Mouse (Mus musculus) CH12.LX (cell line): ENCODE measurements around the gene Col28a1. TPM values are rescaled to one million over a fixed set of nuclear protein-coding genes. Genes with fewer than 3 reads are reported as not detected.

ENCODE experiments used
- DNase-seq: peaks from one replicate; pipeline ENCODE4 v3.0.0-alpha.2; 2013; ENCODE audit errors: extremely low read depth
- H3K27ac ChIP-seq: 2 replicates; pipeline ENCODE4 v1.5.1; 2012; ENCODE audit warnings: low read depth, mild to moderate bottlenecking, control low read depth, moderate library complexity; ENCODE audit not compliant: insufficient read depth
- H3K27me3 ChIP-seq: replicated peaks from 2 replicates; pipeline ENCODE3; 2012; ENCODE audit warnings: inconsistent platforms
- H3K36me3 ChIP-seq, 2 experiments: replicated peaks in 1 of 2; 2 replicates each; pipeline versions ENCODE3 to v1.6.1; 2012; ENCODE audit warnings: inconsistent platforms in 1 of 2, low read length in 1 of 2, mild to moderate bottlenecking in 1 of 2, mixed read lengths in 1 of 2, moderate library complexity in 1 of 2; ENCODE audit not compliant: control insufficient read depth in 1 of 2, insufficient read depth in 1 of 2
- H3K4me1 ChIP-seq, 2 experiments: 2 replicates each; pipeline ENCODE4 v1.6.1; 2012; ENCODE audit warnings: inconsistent platforms in 1 of 2, moderate library complexity in 1 of 2; ENCODE audit not compliant: insufficient read depth in 2 of 2, control insufficient read depth in 1 of 2
- H3K4me2 ChIP-seq: 2 replicates; pipeline ENCODE4 v1.6.1; 2012; ENCODE audit warnings: low read depth, mild to moderate bottlenecking, control low read depth; ENCODE audit not compliant: poor library complexity, insufficient read depth, severe bottlenecking
- H3K4me3 ChIP-seq, 3 experiments: fragments of 150-350 bp in 1 of 3; sonication (generic) in 1 of 3; replicated peaks in 1 of 3; 2 replicates each; pipeline versions ENCODE3 to v1.5.1; 2011 to 2012; ENCODE audit warnings: low read depth in 2 of 3, low read length in 2 of 3, mild to moderate bottlenecking in 2 of 3, moderate library complexity in 2 of 3, control low read depth in 1 of 3, improper control_type of control experiment in 1 of 3, inconsistent platforms in 1 of 3, mixed read lengths in 1 of 3; ENCODE audit not compliant: poor library complexity in 1 of 3
- H3K79me2 ChIP-seq: replicated peaks from 2 replicates; pipeline ENCODE4 v1.6.1; 2012; ENCODE audit warnings: mild to moderate bottlenecking, moderate library complexity; ENCODE audit not compliant: control insufficient read depth, poor library complexity, insufficient read depth, severe bottlenecking; ENCODE audit errors: extremely low read depth
- H3K9ac ChIP-seq: 2 replicates; pipeline ENCODE4 v1.6.1; 2012; ENCODE audit warnings: low read depth, mild to moderate bottlenecking, control low read depth, moderate library complexity; ENCODE audit not compliant: insufficient read depth
- H3K9me3 ChIP-seq: replicated peaks from 2 replicates; pipeline ENCODE3; 2012; ENCODE audit warnings: low read length, inconsistent platforms, mixed read lengths
- CHD2 ChIP-seq: IDR thresholded peaks from 2 replicates; pipeline ENCODE4 v1.6.1; 2011; ENCODE audit warnings: low read length, improper control_type of control experiment
- ELF1 ChIP-seq: IDR thresholded peaks from 2 replicates; pipeline ENCODE4 v1.6.1; 2014; ENCODE audit warnings: low read depth, mild to moderate bottlenecking, inconsistent platforms, low read length, improper control_type of control experiment
- JUND ChIP-seq: conservative IDR thresholded peaks from 2 replicates; pipeline ENCODE4 v1.6.1; 2011; ENCODE audit warnings: low read depth, low read length, improper control_type of control experiment
- KAT2A ChIP-seq: IDR thresholded peaks from 2 replicates; pipeline ENCODE4 v1.6.1; 2012; ENCODE audit warnings: low read length, improper control_type of control experiment, inconsistent platforms; ENCODE audit not compliant: insufficient replicate concordance
- MAX ChIP-seq: IDR thresholded peaks from 2 replicates; pipeline ENCODE4 v1.6.1; 2011; ENCODE audit warnings: low read length, improper control_type of control experiment
- MXI1 ChIP-seq: IDR thresholded peaks from 2 replicates; pipeline ENCODE4 v1.6.1; 2011; ENCODE audit warnings: mild to moderate bottlenecking, low read depth, low read length, improper control_type of control experiment
- PAX5 ChIP-seq: IDR thresholded peaks from 2 replicates; pipeline ENCODE4 v1.6.1; 2012; ENCODE audit warnings: low read length, inconsistent platforms, mixed read lengths
- POLR2AphosphoS2 ChIP-seq: IDR thresholded peaks from 2 replicates; pipeline ENCODE4 v1.6.1; 2011; ENCODE audit warnings: low read depth, low read length, improper control_type of control experiment
- USF2 ChIP-seq: conservative IDR thresholded peaks from 2 replicates; pipeline ENCODE4 v1.6.1; 2011; ENCODE audit warnings: low read depth, low read length, improper control_type of control experiment
- ZNF384 ChIP-seq: IDR thresholded peaks from 2 replicates; pipeline ENCODE4 v1.6.1; 2012; ENCODE audit warnings: low read depth, low read length, improper control_type of control experiment, inconsistent platforms
- dilution Hi-C: fragments of 300-500 bp; cut with MboI; formaldehyde crosslinking; loops from 2 replicates; pipeline ENCODE4 v1.14.3; 2020; ENCODE audit warnings: low sequenced_read_pairs; ENCODE audit not compliant: extremely low pct_unique_long_range_greater_than_20kb, extremely low pct_ligation_motif_present
- in situ Hi-C: fragments of 300-500 bp; cut with MboI; formaldehyde crosslinking; loops from 3 replicates; pipeline ENCODE4 v1.14.3; 2019; ENCODE audit warnings: low sequenced_read_pairs, low pct_ligation_motif_present, low pct_unique_long_range_greater_than_20kb, mixed read lengths
- polyA plus RNA-seq: library from polyadenylated mRNA; unstranded; fragments of >175 nt; gene quantifications from 2 replicates; pipeline ENCODE4 v1.2.1, GENCODE M21; 2012; ENCODE audit warnings: low read depth; ENCODE audit not compliant: insufficient read length
- total RNA-seq, 2 experiments: library from RNA; depleted of rRNA; stranded (reverse); fragments of 300-350 nt in 1 of 2; fragments of >200 nt in 1 of 2; gene quantifications; 2 replicates each; pipeline ENCODE4 v1.2.3; 2012 to 2014

Col28a1 gene
- total and polyA plus RNA-seq, 3 experiments, result not detected

DNA sequence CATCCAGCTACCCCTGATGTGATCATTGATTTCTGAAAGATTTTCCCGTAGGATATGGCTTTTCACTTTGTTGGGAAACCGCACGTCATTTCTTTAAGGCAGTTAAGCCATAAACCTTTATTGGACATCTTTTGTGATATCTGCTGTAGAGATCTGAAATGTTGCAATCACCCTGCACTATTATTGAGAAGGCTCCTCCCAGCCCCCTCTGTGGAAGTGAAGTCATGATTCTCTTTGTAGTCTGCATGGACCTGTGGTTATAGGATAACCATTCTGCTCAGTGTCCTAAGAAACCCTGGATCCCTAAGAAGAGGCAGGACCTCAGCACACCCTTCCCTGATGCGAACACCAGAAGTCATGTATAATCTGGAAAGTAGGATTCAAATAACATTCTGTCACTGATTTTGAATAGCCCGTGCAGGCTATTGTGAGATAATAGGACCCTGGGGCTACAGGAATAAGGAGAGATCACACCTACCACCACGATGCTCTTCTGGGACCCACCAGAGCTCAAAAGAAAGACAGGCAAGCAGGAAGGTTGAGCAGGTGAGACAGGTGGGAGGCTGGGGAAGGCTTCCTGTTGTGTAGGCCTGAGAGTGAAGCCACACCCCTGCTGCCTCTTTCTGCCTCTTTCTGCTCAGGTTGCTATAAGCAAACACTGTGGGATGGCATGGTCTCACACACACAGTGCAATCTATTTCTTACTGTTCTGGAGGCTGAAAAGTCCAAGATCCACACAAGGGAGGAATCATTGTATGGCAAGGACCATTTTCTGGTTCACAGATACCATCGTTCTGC lies 166.9 kb downstream of the Col28a1 start:
- Histone ChIP-seq H3K9me3 (no peaks in the 10 kb centered on the region), H3K4me3 (no peak overlapping the region), H3K79me2 (no peaks in the 10 kb centered on the region), H3K4me2 (no peak overlapping the region), H3K9ac (no peak overlapping the region), H3K4me1 (peaks cover 3 to 4% of the 10 kb centered on the region in 2 experiments; a peak in 3 of 4 replicates), H3K36me3 (no peaks in the 10 kb centered on the region), H3K27ac (no peak overlapping the region), H3K27me3 (no peaks in the 10 kb centered on the region)
- TF ChIP-seq MXI1 (no peak), ZNF384 (no peak)
- dilution Hi-C loops (no loop called here), in situ Hi-C loops (no loop called here)
- no peak for DNase-seq

DNA sequence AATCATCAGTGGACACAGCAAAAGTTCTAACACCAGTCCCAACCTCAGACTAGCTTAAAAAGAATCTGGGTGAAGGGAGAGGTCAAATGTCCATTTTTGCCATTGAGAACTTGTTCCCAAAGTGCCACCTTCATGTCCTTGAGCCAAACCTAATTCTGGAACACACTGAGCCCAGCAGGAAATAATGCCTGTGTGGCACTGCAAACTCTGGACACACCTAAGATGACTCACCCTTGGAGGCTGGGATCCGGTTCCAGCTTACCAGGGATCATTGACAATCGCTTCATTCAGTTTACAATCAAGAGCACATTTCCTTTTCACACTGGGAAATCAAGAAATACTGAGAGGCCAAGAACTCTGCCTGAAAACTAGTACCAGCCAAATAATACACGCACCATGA lies 168.9 kb downstream of the Col28a1 start:
- Histone ChIP-seq H3K9ac (no peak overlapping the region), H3K4me3 (no peak overlapping the region), H3K27ac (no peak overlapping the region), H3K4me2 (no peak overlapping the region), H3K27me3 (no peaks in the 10 kb centered on the region), H3K4me1 (no peaks in the 10 kb centered on the region), H3K36me3 (no peaks in the 10 kb centered on the region), H3K9me3 (no peaks in the 10 kb centered on the region), H3K79me2 (no peaks in the 10 kb centered on the region)
- TF ChIP-seq CHD2 (no peak), KAT2A (no peak), ELF1 (no peak), PAX5 (no peak)
- dilution Hi-C loops, result no loop called here
- DNase-seq, result no peak
- in situ Hi-C loops, result no loop called here

- in situ Hi-C loops (no loop called here), dilution Hi-C loops (no loop called here)
- Histone ChIP-seq H3K27ac (no peak overlapping the region), H3K4me2 (no peak overlapping the region), H3K9me3 (no peaks in the 10 kb centered on the region), H3K79me2 (no peaks in the 10 kb centered on the region), H3K4me1 (no peaks in the 10 kb centered on the region), H3K36me3 (no peaks in the 10 kb centered on the region), H3K9ac (no peak overlapping the region), H3K4me3 (no peak overlapping the region), H3K27me3 (no peaks in the 10 kb centered on the region)
- DNase-seq, result no peak
- TF ChIP-seq POLR2AphosphoS2, result no peak
- no peak for TF ChIP-seq MAX
- no peak for TF ChIP-seq JUND
- no peak for TF ChIP-seq KAT2A
- TF ChIP-seq USF2, result no peak
- TF ChIP-seq ZNF384, result no peak
Measured at GRCm38 (mm10) chr6:7994736-7995135, 197.7 kb downstream of the Col28a1 start.
